Mouse (Mus musculus) layer of hippocampus, adult 8-10 months (tissue): ENCODE data around the gene Btk. TPM values are rescaled to one million over a fixed set of nuclear protein-coding genes. Genes with fewer than 3 reads are reported as not detected.
A peak's percentile ranks its signal among the peaks of the same experiment; 100 is the strongest.
"Not testable (repeated sequence)": the region's sequence is repeated elsewhere in the genome, so short reads cannot be mapped to it uniquely, and the experiment has no call there.

Experiments
- DNase-seq, 2 experiments: peaks; one replicate each; pipeline ENCODE4 v3.0.0; 2022; ENCODE audit warnings: low spot score in 2 of 2
- total RNA-seq, 4 experiments: library from RNA; stranded (reverse); gene quantifications; 2 replicates each; pipeline ENCODE4 v1.2.4; 2022

Btk gene
- total RNA-seq, 4 experiments from 2014 or later = 0.71 to 4.0 (median 2.8) TPM

GRCm38 (mm10) chrX:134582270-134582669 is 1.1 kb downstream of the Btk start:
- DNase-seq = no peak

GRCm38 (mm10) chrX:134580528-134581305 is 2.7 kb downstream of the Btk start:
- DNase-seq = no peak

GRCm38 (mm10) chrX:134577896-134578295 is 5.5 kb downstream of the Btk start:
- DNase-seq = no peak

GRCm38 (mm10) chrX:134566536-134567222 is 16.7 kb downstream of the Btk start:
- DNase-seq = no peak

GRCm38 (mm10) chrX:134564326-134564725 is 19.0 kb downstream of the Btk start:
- DNase-seq = no peak

GRCm38 (mm10) chrX:134554425-134554824 is 28.9 kb downstream of the Btk start:
- DNase-seq = no peak

- no peak for DNase-seq
Observed at GRCm38 (mm10) chrX:134553326-134553725, 30.0 kb downstream of the Btk start.

GRCm38 (mm10) chrX:134550903-134551302 is 32.5 kb downstream of the Btk start:
- DNase-seq = peak in 1 of 2 experiments; percentile 2

GRCm38 (mm10) chrX:134547330-134547729 is 36.0 kb downstream of the Btk start:
- DNase-seq = no peak

- DNase-seq = no peak
Observed at GRCm38 (mm10) chrX:134541955-134542308, 41.4 kb downstream of the Btk start.

- DNase-seq = peak; percentile 9 to 14
Observed at GRCm38 (mm10) chrX:134541145-134541954, 42.0 kb downstream of the Btk start, which contains the start of gene Timm8a1. TSS of gene Timm8a1 (minus strand) at chrX:134541865.

GRCm38 (mm10) chrX:134540414-134541135 is 42.8 kb downstream of the Btk start:
- DNase-seq = no peak

- not testable (repeated sequence) for DNase-seq
Observed at GRCm38 (mm10) chrX:134539795-134540194, 43.6 kb downstream of the Btk start.

- no peak for DNase-seq
Observed at GRCm38 (mm10) chrX:134533346-134533745, 50.0 kb downstream of the Btk start.

GRCm38 (mm10) chrX:134525260-134525659 is 58.1 kb downstream of the Btk start:
- DNase-seq = no peak

GRCm38 (mm10) chrX:134523772-134524171 is 59.6 kb downstream of the Btk start:
- no peak for DNase-seq

- no peak for DNase-seq
Observed at GRCm38 (mm10) chrX:134509473-134509872, 73.9 kb downstream of the Btk start.

- no peak for DNase-seq
Observed at GRCm38 (mm10) chrX:134507977-134508376, 75.4 kb downstream of the Btk start.

- no peak for DNase-seq
Observed at GRCm38 (mm10) chrX:134500651-134501050, 82.7 kb downstream of the Btk start.
